Mouse (Mus musculus): ENCODE data around the gene Lipo4. TPM values are rescaled to one million over a fixed set of nuclear protein-coding genes. Genes with fewer than 3 reads are reported as not detected.

Lipo4 gene
- not detected in 2 replicates for polyA plus RNA-seq (2012; rRNA removed)

GRCm38 (mm10) chr19:33517680-33518079 is at the start of gene Lipo4:
Lipo4 (minus strand) TSS chr19:33517780.

Other genes starting within 250 kb of the Lipo4 start
- gene Rnls, start 125.5 kb downstream of the Lipo4 start, polyA plus RNA-seq (2012; rRNA removed): 1.3 and 1.5 TPM in 2 replicates
- gene Gm8978, start 107.5 kb upstream of the Lipo4 start, polyA plus RNA-seq (2012; rRNA removed): not detected in 2 replicates
- gene Lipo2, start 233.6 kb upstream of the Lipo4 start, polyA plus RNA-seq (2012; rRNA removed): 0.14 and 0.19 TPM in 2 replicates
- 3.9 and 6.6 TPM in 2 replicates for gene Lipo3, start 244.2 kb upstream of the Lipo4 start, polyA plus RNA-seq (2012; rRNA removed)

All from central nervous system, embryonic 11.5 days (tissue).